Comparison of ENCODE assay signal across 9 mouse cellular contexts in the genomic region with DNA sequence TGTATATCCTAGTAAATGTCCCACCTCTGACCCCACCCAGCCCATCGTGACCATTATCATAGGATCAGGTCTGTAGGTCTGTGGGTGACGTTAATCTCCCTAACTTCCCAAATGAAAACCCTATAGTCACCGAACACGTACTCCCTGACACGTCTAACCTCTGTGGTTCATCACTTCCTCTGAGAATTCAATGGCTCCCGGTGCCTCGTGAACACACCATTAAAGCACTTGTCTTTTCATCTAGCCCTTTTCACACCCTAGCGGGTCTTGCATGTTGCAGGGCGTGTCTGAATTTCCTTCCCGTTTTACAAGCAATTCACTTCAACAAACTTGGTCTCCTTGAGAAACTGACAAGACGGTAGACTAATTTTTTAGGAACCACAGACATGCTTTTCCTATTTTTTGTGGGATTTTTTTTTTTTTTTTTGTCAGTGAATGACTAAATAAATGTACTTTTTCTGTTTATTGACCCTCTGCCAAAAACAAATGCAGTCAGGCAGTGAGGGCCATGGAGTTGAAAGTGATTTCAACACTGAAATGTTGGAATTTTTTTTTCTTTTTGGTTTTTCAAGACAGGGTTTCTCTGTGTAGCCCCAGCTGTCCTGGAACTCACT. TPM values are rescaled to one million over a fixed set of nuclear protein-coding genes. Genes with fewer than 3 reads are reported as not detected.
DNase-seq lines count a peak whose midpoint lies in the region; ATAC-seq and TF ChIP-seq lines count a peak whose summit lies in the region.
"Had no signal": no experiment of that assay in that cellular context is flagged by ENCODE, and none has a peak within 500 bp of the region (broad histone marks: within the 10 kb centered on the region; RNA-seq: fewer than 3 reads in every experiment).

No protein-coding gene starts in this region.

- peak overlapping the region; percentile 38 for H3K9ac ChIP-seq in MEL (ENCODE audit: control insufficient read depth, low read depth, low read length, poor library complexity, severe bottlenecking)
- H3K9ac ChIP-seq in liver, adult 2 months (ENCODE audit: low read depth, low read length), result no peak overlapping the region
- H3K9ac ChIP-seq: lung, embryonic 15.5 days had no signal

- TF ChIP-seq EP300 in MEL (IDR thresholded peaks at IDR 0.05; ENCODE audit: low read depth in 1 of 2, low read length in 2 of 2), result peak; percentile 51 to 80; a peak in 3 of 4 replicates

- H3K4me1 ChIP-seq in MEL (ENCODE audit: control insufficient read depth in 1 of 2, insufficient read depth in 2 of 2, low read length in 2 of 2), result peaks cover 62 to 78% of the 10 kb centered on the region in 2 experiments
- no peaks in the 10 kb centered on the region for H3K4me1 ChIP-seq in liver, adult 2 months (ENCODE audit: control insufficient read depth, insufficient read depth, low read length)

- no peak overlapping the region for H3K4me3 ChIP-seq in MEL (ENCODE audit: control insufficient read depth in 1 of 2, insufficient read depth in 1 of 2, low read depth in 2 of 2, low read length in 2 of 2)
- no peak overlapping the region for H3K4me3 ChIP-seq in liver, adult 2 months (ENCODE audit: insufficient read depth, low read depth, low read length)
- H3K4me3 ChIP-seq: lung, embryonic 15.5 days had no signal

- peaks cover 29% of the 10 kb centered on the region for H3K79me2 ChIP-seq in MEL (ENCODE audit: control insufficient read depth, insufficient read depth, low read length, poor library complexity)
- no peaks in the 10 kb centered on the region for H3K79me2 ChIP-seq in liver, adult 2 months (ENCODE audit: control insufficient read depth, insufficient read depth, low read length)

- peak overlapping the region; percentile 94 for H3K27ac ChIP-seq in MEL (ENCODE audit: control insufficient read depth, low read depth, low read length)
- no peak overlapping the region for H3K27ac ChIP-seq in liver, adult 2 months (replicated peaks; ENCODE audit: insufficient read depth, low read depth, low read length)

- peak in 1 of 2 experiments; percentile 55; a peak in 2 of 4 replicates for TF ChIP-seq POLR2A in MEL (IDR thresholded peaks at IDR 0.05; ENCODE audit: control insufficient read depth in 1 of 2, insufficient read depth in 1 of 2, low read depth in 1 of 2, low read length in 2 of 2, poor library complexity in 1 of 2)
- TF ChIP-seq POLR2A in liver, adult 2 months (IDR thresholded peaks at IDR 0.05; ENCODE audit: extremely low read depth, insufficient read depth, low read length), result no peak

- DNase-seq in 3T3-L1 (ENCODE audit: low read depth, low spot score), result peak; percentile 69
- peak; percentile 96 for DNase-seq in MEL (ENCODE audit: low read depth, low spot score)
- DNase-seq in liver, adult 2 months (ENCODE audit: extremely low read depth, low read depth, low spot score), result peak; percentile 25
- DNase-seq in right cerebral cortex, postnatal 36 days (ENCODE audit: low spot score in 2 of 2), result no peak
- no peak for DNase-seq in heart, postnatal 4 days
- no peak for DNase-seq in urinary bladder, adult 2 months (ENCODE audit: low spot score)
- DNase-seq: gastrocnemius, postnatal 14 days had no signal

- TF ChIP-seq RAD21 in MEL (IDR thresholded peaks at IDR 0.05; ENCODE audit: low read depth, low read length), result no peak

- peaks cover 0 to 78% of the 10 kb centered on the region in 2 experiments; a peak in 3 of 4 replicates for H3K36me3 ChIP-seq in MEL (ENCODE audit: control insufficient read depth in 1 of 2, insufficient read depth in 2 of 2, low read length in 2 of 2)
- H3K36me3 ChIP-seq in liver, adult 2 months (ENCODE audit: control insufficient read depth, insufficient read depth, low read length), result no peaks in the 10 kb centered on the region
- H3K36me3 ChIP-seq: lung, embryonic 15.5 days had no signal

- ATAC-seq in megakaryocyte progenitor cell, adult 5-6 weeks (replicated peaks; ENCODE audit: poor library complexity), result peak; percentile 53

- no peaks in the 10 kb centered on the region for H3K9me3 ChIP-seq in MEL (replicated peaks; ENCODE audit: insufficient read depth, low read length)
- H3K9me3 ChIP-seq: lung, embryonic 15.5 days had no signal

- no peak for TF ChIP-seq CTCF in MEL (IDR thresholded peaks at IDR 0.05 in 2 of 3, conservative IDR thresholded peaks at IDR 0.05 in 1 of 3; ENCODE audit: control insufficient read depth in 1 of 3, insufficient read depth in 1 of 3, low read depth in 2 of 3, low read length in 3 of 3, poor library complexity in 1 of 3, severe bottlenecking in 1 of 3)
- TF ChIP-seq CTCF in liver, adult 2 months (IDR thresholded peaks at IDR 0.05; ENCODE audit: low read depth, low read length), result no peak

- H3K27me3 ChIP-seq in MEL (ENCODE audit: control insufficient read depth in 1 of 2, insufficient read depth in 2 of 2, low read length in 2 of 2), result no peaks in the 10 kb centered on the region
- no peaks in the 10 kb centered on the region for H3K27me3 ChIP-seq in liver, adult 2 months (ENCODE audit: control insufficient read depth, insufficient read depth, low read length)
- H3K27me3 ChIP-seq: lung, embryonic 15.5 days had no signal

- 88% methylated on average over 11 of the region's 11 CpGs for WGBS in liver, adult 2 months

TF ChIP-seq in MEL, 35 proteins besides CTCF, POLR2A, EP300 and RAD21:
- TF ChIP-seq USF1 (IDR thresholded peaks at IDR 0.05; ENCODE audit: low read depth, low read length), result 0 out of 2 replicates have a peak, but pooled peaks have one; percentile 20
- no peak for TF ChIP-seq POLR2AphosphoS5 (IDR thresholded peaks at IDR 0.05; ENCODE audit: borderline replicate concordance, low read depth, low read length)
- no peak for TF ChIP-seq TAL1 (IDR thresholded peaks at IDR 0.05; ENCODE audit: low read length)
- no peak; the same call in 1 of the 2 replicates for TF ChIP-seq NELFE (IDR thresholded peaks at IDR 0.05; ENCODE audit: low read depth, low read length)
- 0 out of 2 replicates have a peak, but pooled peaks have one; percentile 4 for TF ChIP-seq MAZ (IDR thresholded peaks at IDR 0.05; ENCODE audit: low read depth, low read length)
- TF ChIP-seq ZMIZ1 (IDR thresholded peaks at IDR 0.05; ENCODE audit: low read depth, low read length), result no peak
- TF ChIP-seq SIN3A (IDR thresholded peaks at IDR 0.05; ENCODE audit: low read length), result peak; percentile 85
- no peak for TF ChIP-seq BHLHE40 (IDR thresholded peaks at IDR 0.05; ENCODE audit: borderline replicate concordance, low read depth, low read length)
- TF ChIP-seq NRF1 (IDR thresholded peaks at IDR 0.05; ENCODE audit: insufficient read depth, low read depth, low read length, poor library complexity, severe bottlenecking), result no peak
- peak; percentile 75 for TF ChIP-seq MXI1 (IDR thresholded peaks at IDR 0.05; ENCODE audit: low read depth, low read length)
- 0 out of 2 replicates have a peak, but pooled peaks have one; percentile 49 for TF ChIP-seq HCFC1 (IDR thresholded peaks at IDR 0.05; ENCODE audit: low read depth, low read length)
- TF ChIP-seq MYC (IDR thresholded peaks at IDR 0.05; ENCODE audit: low read depth, low read length), result peak; percentile 90
- no peak; the same call in 1 of the 2 replicates for TF ChIP-seq CHD1 (IDR thresholded peaks at IDR 0.05; ENCODE audit: low read depth, low read length)
- no peak for TF ChIP-seq MYB (IDR thresholded peaks at IDR 0.05; ENCODE audit: low read depth, low read length)
- peak; percentile 78 for TF ChIP-seq TBP (IDR thresholded peaks at IDR 0.05; ENCODE audit: low read depth, low read length)
- TF ChIP-seq KAT2A (conservative IDR thresholded peaks at IDR 0.05; ENCODE audit: low read depth, low read length), result no peak
- no peak for TF ChIP-seq ELF1 (IDR thresholded peaks at IDR 0.05; ENCODE audit: low read depth, low read length)
- no peak for TF ChIP-seq SMC3 (IDR thresholded peaks at IDR 0.05; ENCODE audit: low read depth, low read length)
- no peak for TF ChIP-seq UBTF (IDR thresholded peaks at IDR 0.05; ENCODE audit: borderline replicate concordance, insufficient read depth, low read depth, low read length)
- TF ChIP-seq GATA1 (IDR thresholded peaks at IDR 0.05; ENCODE audit: low read depth, low read length), result peak; percentile 70; the same call in 1 of the 2 replicates
- TF ChIP-seq ETS1 (IDR thresholded peaks at IDR 0.05; ENCODE audit: low read depth, low read length), result peak; percentile 81
- peak; percentile 74 for TF ChIP-seq ZNF384 (IDR thresholded peaks at IDR 0.05; ENCODE audit: low read depth, low read length)
- TF ChIP-seq MAX (IDR thresholded peaks at IDR 0.05; ENCODE audit: low read length), result peak; percentile 95
- TF ChIP-seq MAFK (IDR thresholded peaks at IDR 0.05; ENCODE audit: borderline replicate concordance, low read depth, low read length), result no peak
- TF ChIP-seq CHD2 (IDR thresholded peaks at IDR 0.05; ENCODE audit: low read length), result no peak
- TF ChIP-seq RCOR1 (IDR thresholded peaks at IDR 0.05; ENCODE audit: low read depth, low read length), result peak; percentile 72
- peak; percentile 40 for TF ChIP-seq TCF12 (IDR thresholded peaks at IDR 0.05; ENCODE audit: low read depth, low read length)
- no peak for TF ChIP-seq MEF2A (IDR thresholded peaks at IDR 0.05; ENCODE audit: extremely low read depth, insufficient replicate concordance, low read depth, low read length, poor library complexity, severe bottlenecking)
- TF ChIP-seq POLR2AphosphoS2 (IDR thresholded peaks at IDR 0.05; ENCODE audit: low read length), result no peak
- peak; percentile 10; the same call in 1 of the 2 replicates for TF ChIP-seq JUND (IDR thresholded peaks at IDR 0.05; ENCODE audit: low read depth, low read length)
- no peak for TF ChIP-seq ZKSCAN1 (IDR thresholded peaks at IDR 0.05; ENCODE audit: low read depth, low read length)

RNA-seq across cellular contexts. Expression of a gene that starts 23.5 kb away (rescaled TPM):
- total RNA-seq in MEL (2012; rRNA removed), result 76.6 and 92.6 TPM in 2 replicates
- polyA plus RNA-seq in MEL (2012; ENCODE audit: insufficient read depth in 1 of 2, insufficient read length in 2 of 2, low read depth in 1 of 2, low replicate concordance in 2 of 2, missing spikeins in 1 of 2), result 10 to 100 TPM; 37.4 to 95.5 TPM
- 1.1 and 1.5 TPM in 2 replicates for total RNA-seq in liver, adult 2 months (2014; rRNA removed)
- 0.31 and 1.7 TPM in 2 replicates for polyA plus RNA-seq in liver, adult 2 months (2012; rRNA removed)
- 14.6 and 16.3 TPM in 2 replicates for total RNA-seq in megakaryocyte progenitor cell, adult 5-6 weeks (2015)
- total RNA-seq in megakaryocyte progenitor cell, adult 5-6 weeks (2017), result 20.0 and 23.5 TPM in 2 replicates
- total RNA-seq in heart, postnatal 4 days (2021), result 100 to 1,000 TPM; 169 to 172 TPM
- 7.0 and 13.9 TPM in 2 replicates for polyA plus RNA-seq in urinary bladder, adult 2 months (2012; rRNA removed)

Comparison
In these comparisons a context has a peak if more than half of its experiments do, and no peak if none do; other contexts are left out.
1. DNase-seq: peak in 3T3-L1 (single experiment), MEL (single experiment) and liver, adult 2 months (single experiment); none in right cerebral cortex, postnatal 36 days (0 of 2), heart, postnatal 4 days (single experiment) and urinary bladder, adult 2 months (single experiment).